Mouse (Mus musculus) embryo, embryonic 11.5 days (tissue): ENCODE data around the gene Alg12.
"Not testable (repeated sequence)": the region's sequence is repeated elsewhere in the genome, so short reads cannot be mapped to it uniquely, and the experiment has no call there.

Source experiments
- DNase-seq: peaks from one replicate; pipeline ENCODE4 v3.0.0-alpha.2; 2012; ENCODE audit warnings: low read depth, low spot score

Gene Alg12

DNA sequence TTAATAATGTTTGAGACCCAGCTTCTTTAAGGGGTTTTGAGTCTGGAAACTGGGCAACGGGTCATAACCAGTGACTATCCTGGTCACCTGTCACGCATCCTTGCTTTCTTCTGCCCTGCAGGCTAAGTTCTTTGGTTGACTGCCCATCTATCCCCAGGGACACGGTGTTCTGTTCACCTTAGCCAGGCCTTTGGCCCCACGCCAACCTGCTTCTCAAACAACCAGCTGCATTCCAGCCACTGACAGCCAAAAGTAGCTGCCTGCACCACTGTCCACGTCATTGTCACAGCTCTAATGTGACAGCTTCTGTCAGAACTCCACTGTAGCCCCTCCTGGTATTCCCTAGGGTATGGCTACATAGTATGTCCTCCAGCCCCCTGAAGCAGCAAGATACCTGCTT, 12.4 kb upstream of the Alg12 start:
- DNase-seq: no peak

DNA sequence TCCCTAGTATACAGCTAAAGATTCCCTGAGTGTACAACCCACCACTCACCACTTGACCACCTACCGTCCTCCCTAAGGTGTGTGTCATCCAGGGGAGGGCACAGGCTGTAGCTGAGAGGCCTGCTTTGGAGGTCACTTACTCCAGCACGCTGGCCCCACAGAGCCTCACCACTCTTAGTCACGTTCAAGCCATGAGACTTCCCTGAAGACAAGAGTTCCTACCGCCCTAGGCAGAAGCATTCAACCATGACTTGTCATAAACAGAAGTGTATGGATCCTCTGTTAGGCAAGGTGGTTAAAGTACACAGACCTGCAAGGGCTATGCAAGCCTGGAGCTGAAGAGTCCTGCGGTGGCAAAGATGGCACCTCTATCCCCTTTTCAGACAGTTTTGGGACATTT, 11.6 kb upstream of the Alg12 start:
- DNase-seq: no peak

DNA sequence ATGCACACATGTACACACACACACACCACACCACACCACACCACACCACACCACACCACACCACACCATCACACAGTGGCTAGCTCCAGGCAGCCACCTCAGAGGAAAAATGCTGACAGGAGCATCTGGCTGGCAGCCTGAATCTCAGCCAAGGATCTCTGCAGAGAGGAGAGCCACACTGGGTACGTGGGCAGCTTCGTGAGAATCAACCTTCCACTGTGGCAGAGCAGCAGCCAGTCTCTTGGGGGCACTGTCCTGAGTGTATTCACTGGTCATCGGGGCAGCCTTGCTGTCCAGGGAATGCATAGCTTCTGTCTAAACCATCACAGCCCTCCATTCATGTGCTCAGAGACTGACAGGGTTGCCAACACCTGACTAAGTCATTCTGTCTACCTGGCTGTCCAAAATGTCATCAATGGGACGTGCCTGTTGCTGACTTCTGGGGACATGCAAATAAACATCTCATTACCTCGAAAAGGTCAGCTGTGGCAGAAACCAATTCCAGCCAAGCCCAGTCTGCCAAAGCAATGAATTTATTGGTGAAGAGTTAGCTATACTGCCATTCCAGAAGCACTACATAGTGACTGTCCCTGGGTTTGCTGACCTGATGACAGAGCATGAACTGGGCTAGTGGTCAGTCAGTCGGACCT, 10.8 kb upstream of the Alg12 start:
- no peak for DNase-seq

DNA sequence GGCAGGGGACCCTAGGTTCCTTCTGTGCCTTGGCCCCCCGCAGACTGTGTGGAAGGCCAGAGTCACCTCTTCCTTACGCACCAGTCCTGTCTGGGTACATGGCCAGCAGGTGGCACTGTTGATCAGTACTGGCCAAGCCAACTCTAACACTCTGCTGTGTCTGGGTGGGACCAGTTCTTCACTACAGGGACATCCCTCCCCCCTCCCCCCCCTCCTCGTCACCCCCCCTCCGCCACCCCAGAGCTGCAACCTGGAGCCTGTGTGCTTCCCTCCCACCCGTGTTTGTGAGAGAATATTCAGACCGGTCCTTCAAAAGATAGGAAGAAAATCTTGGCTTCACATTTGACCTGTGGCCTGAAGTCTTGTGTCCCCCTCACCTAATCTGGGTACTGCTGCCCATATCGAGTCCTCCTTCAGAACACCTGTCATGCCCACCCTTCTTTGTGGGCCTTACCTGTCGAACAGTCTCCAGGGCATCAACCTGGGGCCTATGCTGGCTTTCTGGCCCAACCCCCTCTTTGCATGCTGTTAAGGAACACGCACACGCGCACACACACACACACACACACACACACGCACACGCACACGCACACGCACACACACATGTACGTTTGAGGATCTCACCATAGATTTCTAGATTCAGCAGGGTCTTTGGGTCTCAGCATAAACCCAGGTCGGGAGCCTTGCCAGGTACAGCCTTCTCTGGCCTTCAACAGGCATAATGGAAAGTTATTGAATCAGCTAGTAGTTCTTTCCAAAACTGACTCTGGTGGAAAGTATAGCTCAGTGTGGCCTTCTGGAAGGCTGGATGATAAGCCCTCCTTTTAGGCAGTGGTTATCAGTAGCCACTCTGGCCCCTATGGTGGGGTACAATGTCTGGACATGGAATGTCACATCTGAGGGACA, 9.9 kb upstream of the Alg12 start:
- peak; percentile 76 for DNase-seq

DNA sequence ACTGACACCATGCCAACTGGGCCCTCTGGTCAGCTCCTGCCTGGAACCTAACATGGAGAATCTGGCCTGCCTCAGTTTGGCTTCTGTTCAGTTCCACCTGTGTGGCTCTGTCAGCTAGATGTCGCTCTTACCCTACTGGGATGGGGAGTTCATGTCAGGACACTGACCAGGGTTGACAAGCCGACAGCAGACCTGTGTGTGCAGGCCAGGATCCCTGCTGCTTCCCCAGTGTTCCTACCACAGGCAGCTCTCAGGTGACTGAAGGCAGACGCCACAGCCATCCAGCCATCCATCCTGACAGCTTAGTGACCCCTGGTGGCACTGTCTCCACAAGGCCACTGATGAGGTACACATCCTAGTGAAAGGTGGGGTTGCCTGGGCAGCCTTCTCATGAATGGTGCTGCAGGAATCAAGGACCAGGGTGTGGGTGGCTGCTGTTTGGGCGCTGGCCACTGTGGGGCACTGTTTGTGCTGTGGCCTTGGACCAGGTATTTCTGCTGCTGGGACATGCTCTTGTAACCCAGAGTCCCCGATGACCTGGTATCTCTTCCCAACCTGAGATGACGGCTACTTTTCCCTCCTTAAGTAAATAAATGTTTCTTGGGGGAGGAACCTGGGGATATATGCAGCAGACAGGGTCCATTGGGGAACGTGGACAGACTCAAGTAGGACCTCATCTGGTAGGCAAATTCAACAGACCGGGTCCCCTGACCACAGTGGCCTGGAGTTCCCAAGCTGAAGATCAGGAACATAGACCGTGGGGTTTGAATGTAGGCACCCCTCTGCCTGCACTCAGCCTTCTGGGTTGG, 9.1 kb upstream of the Alg12 start:
- DNase-seq: no peak

DNA sequence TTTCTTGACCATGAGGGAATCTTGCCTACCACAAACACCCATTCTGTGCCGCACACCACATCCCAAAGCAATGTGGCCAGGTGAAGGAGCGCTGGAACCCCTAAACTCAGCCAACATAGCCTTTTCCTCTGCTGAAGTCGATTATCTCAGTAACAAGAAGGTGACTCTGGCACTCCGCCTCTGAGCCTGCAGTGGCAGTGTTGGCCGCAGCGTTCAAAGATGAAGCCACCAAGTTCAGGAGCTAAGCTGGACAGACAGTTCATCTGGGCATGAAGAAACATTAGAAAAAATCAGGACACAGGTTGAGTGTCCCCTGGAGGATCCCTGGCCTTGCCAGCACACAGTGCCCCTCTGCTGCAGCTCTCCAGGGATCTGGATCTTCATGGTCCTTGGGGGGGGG, 8.3 kb upstream of the Alg12 start:
- no peak for DNase-seq

DNA sequence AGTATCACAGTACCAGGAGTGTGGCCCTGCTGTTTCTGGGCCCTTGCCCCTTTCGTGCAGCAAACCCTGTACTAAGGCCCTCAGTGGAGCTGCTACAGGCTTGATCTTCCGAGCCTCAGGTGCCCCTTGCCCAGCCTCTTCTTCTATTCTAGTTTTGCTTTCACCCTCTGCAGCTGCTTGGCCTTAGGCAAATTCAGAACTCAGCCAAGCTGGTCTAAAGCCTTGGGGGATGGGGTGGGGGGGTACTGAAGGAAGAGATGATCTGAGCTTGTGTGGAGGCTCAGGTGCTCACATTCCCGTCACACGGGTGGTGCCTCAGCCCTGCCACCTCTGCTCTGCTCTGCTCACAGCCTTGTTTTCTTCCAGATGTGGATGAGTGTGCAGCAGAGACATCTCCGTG, 4.3 kb upstream of the Alg12 start:
- no peak for DNase-seq

DNA sequence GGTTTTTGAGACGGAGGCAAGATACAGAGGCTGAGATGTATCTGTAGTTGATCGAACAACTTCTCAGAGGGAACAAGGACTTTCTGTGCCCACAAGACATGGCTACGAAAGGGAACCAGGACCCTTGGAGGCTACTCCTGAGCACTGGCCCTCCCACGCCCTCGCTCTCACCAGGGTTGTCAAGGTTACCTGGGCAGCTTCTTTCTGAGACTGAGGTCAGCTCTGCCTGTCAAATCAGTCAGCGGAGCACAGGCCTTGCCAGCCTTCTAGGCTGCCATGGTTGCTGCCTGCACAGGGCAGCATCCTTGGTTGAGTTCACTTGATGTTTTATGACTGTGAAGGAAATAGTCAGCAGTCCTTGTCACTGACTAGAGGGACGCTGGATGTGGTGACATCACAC, 3.4 kb upstream of the Alg12 start:
- DNase-seq: no peak

DNA sequence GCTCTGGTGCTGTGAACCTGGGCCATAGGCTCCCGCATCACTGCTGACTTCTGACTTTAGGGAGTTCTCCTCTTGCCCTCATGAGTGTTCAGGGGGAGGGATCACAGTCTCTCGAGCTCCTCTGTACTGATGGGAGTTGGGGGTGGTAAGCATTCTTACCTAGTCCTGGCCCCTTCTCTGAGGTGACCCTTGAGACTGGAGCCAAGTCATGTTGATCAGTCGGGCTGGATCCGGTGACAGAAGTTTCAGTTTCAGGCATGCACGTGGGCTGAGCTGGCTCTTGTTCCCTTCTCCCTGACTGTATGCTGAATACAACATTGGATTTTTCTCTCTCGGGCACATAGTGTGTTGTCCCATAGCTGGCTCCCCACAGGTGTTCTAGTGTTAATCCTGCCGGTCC, 2.3 kb upstream of the Alg12 start:
- DNase-seq: no peak

DNA sequence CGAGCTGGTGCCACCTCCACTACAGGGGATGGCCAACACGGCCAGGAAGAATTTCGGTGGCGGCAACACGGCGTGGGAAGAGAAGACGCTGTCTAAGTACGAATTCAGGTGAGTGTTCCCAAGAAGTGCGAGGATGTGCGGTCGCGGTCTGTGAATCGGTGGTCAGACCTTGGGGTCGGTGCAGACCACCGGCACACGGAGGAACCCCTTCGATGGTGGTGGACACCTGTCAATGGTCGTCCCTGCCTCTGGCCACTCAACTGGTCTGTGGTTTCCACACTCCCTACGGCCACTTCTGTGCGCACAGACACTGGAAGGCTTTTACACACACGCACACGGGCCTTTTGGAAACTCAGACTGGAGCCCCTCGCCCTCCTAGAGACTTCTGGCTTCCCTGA, 787 bp upstream of the Alg12 start:
- DNase-seq: no peak

DNA sequence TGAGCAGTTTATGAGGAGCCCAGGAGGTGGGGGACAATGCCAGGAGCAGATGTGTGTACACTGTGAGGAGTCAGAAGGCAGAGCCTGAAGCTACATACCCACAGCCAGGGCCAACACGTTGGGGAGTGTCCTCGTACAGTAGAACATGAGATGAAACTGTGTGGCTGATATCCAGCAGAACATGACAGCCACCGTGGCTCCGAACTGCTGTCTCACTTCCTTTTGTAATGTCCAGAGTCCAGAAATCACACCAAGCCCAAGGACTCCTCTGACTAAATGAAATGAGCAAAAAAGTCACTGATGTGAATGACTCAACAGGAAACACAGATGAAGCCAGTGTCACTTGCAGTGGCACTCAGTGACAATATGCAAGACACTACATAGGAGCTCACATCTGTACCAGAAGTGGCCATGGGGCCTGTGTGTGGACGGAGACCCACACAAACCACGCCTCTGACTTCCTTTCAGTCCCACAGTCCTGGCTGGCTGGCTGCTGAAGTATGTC, 3.9 kb downstream of the Alg12 start:
- DNase-seq: no peak

DNA sequence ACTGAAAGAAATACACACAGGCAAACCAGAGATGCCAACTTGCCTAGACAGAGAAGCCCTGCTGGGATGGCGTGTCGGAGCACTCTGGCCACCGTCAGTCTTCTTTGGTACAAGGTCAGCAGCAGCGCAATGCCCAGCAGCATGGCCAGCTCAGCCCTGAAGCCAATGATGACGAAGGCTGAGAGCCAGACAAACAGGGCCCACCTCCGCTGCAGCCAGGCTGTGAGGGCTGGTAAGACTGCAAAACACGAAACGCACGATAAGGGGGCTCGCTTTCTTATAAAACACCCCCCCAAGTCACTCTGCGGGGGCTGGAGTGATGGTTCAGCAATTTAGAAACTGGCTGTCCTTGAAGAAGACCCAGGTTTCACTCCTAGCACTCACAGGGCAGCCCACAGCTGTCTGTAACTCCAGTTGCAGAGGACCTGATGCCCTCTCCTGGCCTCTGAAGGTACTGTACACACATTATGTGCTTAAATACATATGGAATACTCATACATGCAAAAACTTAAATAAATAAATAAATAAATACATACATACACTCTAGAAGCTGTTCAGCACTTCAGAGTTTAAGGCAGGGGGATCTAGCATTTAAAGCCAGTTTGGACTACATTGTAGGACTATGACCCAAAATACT, 4.6 kb downstream of the Alg12 start:
- no peak for DNase-seq

DNA sequence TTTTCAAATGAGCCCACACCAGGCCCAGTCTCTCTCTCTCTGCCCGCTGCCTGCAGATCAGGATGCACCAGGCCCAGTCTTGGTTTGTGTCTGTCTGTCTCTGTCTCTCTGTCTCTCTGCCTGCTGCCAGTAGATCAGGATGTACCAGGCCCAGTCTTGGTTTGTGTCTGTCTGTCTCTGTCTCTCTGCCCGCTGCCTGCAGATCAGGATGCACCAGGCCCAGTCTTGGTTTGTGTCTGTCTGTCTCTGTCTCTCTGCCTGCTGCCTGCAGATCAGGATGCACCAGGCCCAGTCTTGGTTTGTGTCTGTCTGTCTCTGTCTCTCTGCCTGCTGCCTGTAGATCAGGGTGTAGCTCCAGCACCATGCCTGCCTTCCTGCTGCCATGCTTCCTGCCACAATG, 5.2 kb downstream of the Alg12 start:
- not testable (repeated sequence) for DNase-seq

DNA sequence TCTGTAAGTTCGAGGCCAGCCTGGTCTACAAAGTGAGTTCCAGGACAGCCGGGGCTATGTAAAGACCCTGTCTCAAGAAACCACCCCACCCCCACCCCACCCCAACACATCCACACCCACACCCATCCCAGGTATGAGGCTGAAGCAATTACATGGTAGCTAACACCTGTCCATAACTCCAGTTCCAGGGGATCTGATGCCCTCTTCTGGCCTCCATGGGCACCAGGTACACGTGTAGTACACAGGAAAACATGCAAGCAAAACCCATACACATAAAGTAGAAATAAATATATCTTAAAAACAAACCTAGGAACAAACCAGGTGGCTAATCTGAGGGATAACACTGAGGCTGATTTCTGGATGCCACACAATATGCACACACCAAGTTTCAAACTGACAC, 5.9 kb downstream of the Alg12 start:
- DNase-seq: no peak

DNA sequence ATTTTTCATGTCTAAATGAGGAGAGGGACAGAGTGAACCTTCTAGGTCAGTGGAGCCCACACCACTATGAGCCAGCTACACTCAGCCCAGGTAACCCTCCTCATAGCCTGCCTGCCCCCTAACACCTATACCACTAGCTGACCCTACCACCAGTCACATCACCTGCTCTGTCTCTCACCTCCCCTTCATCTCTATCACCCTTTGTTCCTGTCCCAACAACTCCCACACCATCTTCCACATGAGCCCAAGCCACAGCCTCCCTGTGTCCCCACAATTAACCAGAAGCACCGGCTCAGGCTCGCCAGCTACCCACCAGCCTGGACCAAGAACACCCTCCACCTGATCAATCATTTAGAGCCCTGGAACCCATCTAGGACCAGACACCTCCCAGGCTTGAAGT, 8.7 kb downstream of the Alg12 start:
- no peak for DNase-seq

DNA sequence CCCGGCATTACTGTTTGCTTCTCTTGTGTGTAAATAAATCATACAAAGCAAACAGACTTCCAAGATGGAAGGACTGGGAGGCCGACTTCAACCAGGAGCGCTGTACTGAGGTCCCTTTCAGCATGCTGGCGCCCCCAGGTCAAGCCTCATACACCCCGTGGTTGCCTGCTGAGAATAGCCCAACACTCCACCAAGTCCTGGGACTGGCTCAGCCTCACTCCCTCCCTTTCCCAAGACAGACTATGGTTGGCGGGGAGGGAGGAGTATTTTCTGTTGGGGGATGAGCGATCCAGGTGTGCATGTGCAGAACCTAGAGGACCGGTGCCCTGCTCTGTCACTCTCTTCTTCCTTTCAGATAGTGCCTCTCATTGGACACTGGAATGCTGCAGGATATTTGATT, 11.0 kb downstream of the Alg12 start:
- no peak for DNase-seq

DNA sequence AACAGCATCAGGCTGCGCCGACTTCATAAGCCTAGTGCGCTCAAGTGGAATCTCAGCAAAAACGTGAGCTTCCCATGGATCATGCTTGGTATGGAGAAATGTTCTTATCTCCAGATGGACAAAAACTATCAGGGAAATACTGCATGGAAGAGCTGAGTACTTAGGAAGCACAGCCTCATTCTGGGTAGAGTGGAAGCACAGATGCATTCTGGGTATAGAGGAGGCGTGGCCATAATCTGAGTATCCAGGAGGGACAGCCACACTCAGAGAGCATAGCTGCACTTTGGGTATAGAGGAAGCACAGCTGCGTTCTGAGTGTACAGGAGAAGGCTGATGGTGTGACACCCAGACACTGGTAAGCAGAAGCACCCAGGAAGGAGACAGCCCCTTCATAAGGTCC, 16.8 kb downstream of the Alg12 start:
- DNase-seq: no peak

DNA sequence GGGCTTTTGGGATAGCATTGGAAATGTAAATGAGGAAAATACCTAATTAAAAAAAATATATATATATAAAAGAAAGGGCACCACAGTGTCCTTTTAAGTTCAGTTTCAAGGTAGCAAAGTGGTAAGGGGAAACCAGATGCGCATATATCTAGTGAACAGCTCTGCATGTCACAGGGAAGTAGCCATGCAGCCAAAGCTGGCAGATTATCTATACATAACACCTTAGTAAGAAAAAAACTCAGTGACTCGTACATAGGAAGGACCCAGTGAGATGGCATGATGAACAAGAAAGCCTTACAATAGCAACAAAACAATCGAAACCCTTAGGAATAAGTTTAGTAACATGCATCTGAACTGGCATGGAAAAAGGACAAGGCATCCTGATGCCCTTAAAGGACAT, 17.2 kb downstream of the Alg12 start:
- DNase-seq: no peak

DNA sequence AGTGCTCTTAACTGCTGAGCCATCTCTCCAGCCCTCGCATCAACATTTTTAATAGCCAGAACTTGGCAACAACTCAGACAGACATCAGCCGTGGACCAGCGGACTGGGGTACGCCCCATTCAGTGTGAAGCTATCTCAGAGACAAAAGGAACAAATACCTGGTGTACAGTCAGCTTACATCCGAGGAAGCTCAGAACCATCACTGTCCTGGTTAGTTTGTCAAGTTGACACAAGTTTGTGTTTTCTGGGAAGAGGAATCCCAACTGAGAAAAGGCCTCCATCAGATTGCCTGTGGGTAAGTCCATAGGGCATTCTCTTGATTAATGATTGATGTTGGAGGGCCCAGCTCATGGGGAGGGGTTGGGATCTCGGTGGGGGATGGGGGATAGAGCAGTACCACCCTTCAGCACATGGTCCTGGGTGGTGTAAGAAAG, 18.2 kb downstream of the Alg12 start:
- no peak for DNase-seq

DNA sequence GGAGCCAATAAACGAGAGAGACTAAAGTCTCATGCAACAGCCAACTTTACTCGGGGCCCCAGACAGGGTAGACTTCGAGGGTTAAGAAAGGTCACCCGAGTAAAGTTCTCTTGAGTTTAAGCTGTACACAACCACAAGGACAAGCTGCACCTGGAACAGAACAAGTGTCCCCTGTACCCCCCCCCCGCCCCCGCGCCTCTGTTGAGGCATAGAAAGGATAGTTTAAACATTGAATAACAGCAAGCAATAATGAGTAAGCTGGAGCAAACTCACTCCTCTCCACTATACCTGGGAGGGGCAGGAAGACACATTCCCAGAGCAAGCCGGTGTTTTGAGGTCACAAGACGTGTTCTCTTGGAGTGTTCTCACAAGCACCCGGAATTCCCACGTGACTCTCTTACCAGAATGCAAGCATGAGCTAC, 19.2 kb downstream of the Alg12 start:
- DNase-seq: no peak

DNA sequence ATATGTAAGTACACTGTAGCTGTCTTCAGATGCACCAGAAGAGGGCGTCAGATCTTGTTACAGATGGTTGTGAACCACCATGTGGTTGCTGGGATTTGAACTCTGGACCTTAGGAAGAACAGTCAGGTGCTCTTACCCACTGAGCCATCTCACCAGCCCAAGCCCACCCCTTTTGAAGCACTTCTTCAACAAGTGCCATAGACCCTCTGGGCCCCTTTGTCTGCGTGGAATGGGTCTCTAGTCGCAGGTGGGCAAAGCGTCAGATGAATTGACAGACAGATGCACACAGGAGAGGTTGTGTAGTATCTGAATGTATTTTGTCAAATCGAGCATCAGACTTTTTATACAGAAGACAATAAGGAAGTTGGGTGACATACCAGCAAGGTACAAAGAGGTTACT, 24.4 kb downstream of the Alg12 start:
- DNase-seq: not testable (repeated sequence)
